Mouse (Mus musculus) forebrain, embryonic 11.5 days (tissue): ENCODE data around the gene Oprm1. TPM values are rescaled to one million over a fixed set of nuclear protein-coding genes. Genes with fewer than 3 reads are reported as not detected.

Source experiments
- ATAC-seq: fragments of 200-750 bp; cut with Nextera tagmentation; replicated peaks from 2 replicates; pipeline ENCODE4 v1.8.0; 2017; ENCODE audit warnings: moderate TSS enrichment; ENCODE audit not compliant: low FRiP score
- DNase-seq: peaks from one replicate; pipeline ENCODE4 v3.0.0-alpha.2; 2017; ENCODE audit warnings: low spot score
- H3K27ac ChIP-seq: fragments of 300-500 bp; sonication (generic); 2 replicates; pipeline ENCODE4 v1.5.1; 2014; ENCODE audit warnings: low read depth, low read length
- H3K27me3 ChIP-seq: fragments of 300-500 bp; sonication (generic); 2 replicates; pipeline ENCODE4 v1.6.1; 2014; ENCODE audit warnings: mild to moderate bottlenecking, low read length, mixed read lengths; ENCODE audit not compliant: control insufficient read depth, insufficient read depth
- H3K36me3 ChIP-seq: fragments of 300-500 bp; sonication (generic); 2 replicates; pipeline ENCODE4 v1.6.1; 2014; ENCODE audit warnings: mild to moderate bottlenecking, low read length, moderate library complexity, mixed read lengths; ENCODE audit not compliant: control insufficient read depth, insufficient read depth
- H3K4me1 ChIP-seq: fragments of 300-500 bp; sonication (generic); replicated peaks from 2 replicates; pipeline ENCODE4 v1.6.1; 2014; ENCODE audit warnings: low read length, mixed read lengths; ENCODE audit not compliant: control insufficient read depth, insufficient read depth
- H3K4me2 ChIP-seq: fragments of 300-500 bp; sonication (generic); 2 replicates; pipeline ENCODE4 v1.6.1; 2014; ENCODE audit warnings: low read depth, mild to moderate bottlenecking, low read length, moderate library complexity, mixed read lengths; ENCODE audit not compliant: severe bottlenecking
- H3K4me3 ChIP-seq: fragments of 300-500 bp; sonication (generic); 2 replicates; pipeline ENCODE4 v1.5.1; 2014; ENCODE audit warnings: low read depth, low read length
- H3K9ac ChIP-seq: fragments of 300-500 bp; sonication (generic); 2 replicates; pipeline ENCODE4 v1.6.1; 2014; ENCODE audit warnings: low read length
- H3K9me3 ChIP-seq: fragments of 300-500 bp; sonication (generic); 2 replicates; pipeline ENCODE4 v1.6.1; 2016; ENCODE audit warnings: low read length, mixed read lengths; ENCODE audit not compliant: control insufficient read depth
- WGBS: fragments of 180-500 bp; shearing (Covaris S2); extraction: QIAGEN DNeasy Blood & Tissue Kit; methylation state at CpG from one replicate; pipeline ENCODE4 v1.1.7; 2014; 5-methylcytosine and 5-hydroxymethylcytosine counted together
- polyA plus RNA-seq: library from polyadenylated mRNA; unstranded; fragments of >200 nt; fragmentation: Nextera tagmentation; extraction: Ambion mirVana; gene quantifications from 2 replicates; pipeline ENCODE4 v1.2.1, GENCODE M21; 2014

Oprm1 gene
- polyA plus RNA-seq, 1 experiment from 2014 or later: not detected

DNA sequence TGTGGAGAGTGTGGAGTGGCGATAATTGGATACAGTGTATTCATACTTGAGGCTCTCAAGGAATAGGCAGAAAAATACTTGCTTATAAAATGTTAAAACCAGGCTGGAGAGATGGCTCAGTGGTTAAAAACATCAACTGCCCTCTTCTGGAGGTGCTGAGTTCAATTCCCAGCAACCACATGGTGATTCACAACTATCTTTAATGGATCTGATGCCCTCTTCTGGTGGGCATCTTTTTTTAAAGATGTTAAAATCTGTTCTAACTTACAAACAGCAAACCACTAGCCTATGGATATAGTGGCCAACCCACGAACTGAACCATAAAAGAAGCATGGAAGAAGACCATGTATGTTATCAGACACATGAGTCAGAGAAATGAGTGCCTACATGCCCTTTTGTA, 310.8 kb downstream of the Oprm1 start:
- H3K4me3 ChIP-seq: no peak overlapping the region
- ATAC-seq (no peak), DNase-seq (no peak)
- H3K9ac ChIP-seq: no peak overlapping the region
- H3K27ac ChIP-seq: no peak overlapping the region
- 89% methylated on average over 2 of the region's 2 CpGs for WGBS
- H3K36me3 ChIP-seq: no peaks in the 10 kb centered on the region
- 0 out of 2 replicates have a peak, but pooled peaks cover 2% of the 10 kb centered on the region for H3K4me1 ChIP-seq
- H3K9me3 ChIP-seq: no peaks in the 10 kb centered on the region
- H3K27me3 ChIP-seq: no peaks in the 10 kb centered on the region
- H3K4me2 ChIP-seq: no peak overlapping the region

GRCm38 (mm10) chr10:7070100-7070835, 312.0 kb downstream of the Oprm1 start:
- no peak overlapping the region for H3K4me3 ChIP-seq
- H3K9me3 ChIP-seq: no peaks in the 10 kb centered on the region
- 53% methylated on average over 8 of the region's 8 CpGs for WGBS
- no peak overlapping the region for H3K27ac ChIP-seq
- 0 out of 2 replicates have a peak, but pooled peaks cover 2% of the 10 kb centered on the region for H3K4me1 ChIP-seq
- ATAC-seq: peak; percentile 82
- no peak overlapping the region for H3K9ac ChIP-seq
- H3K4me2 ChIP-seq: no peak overlapping the region
- H3K27me3 ChIP-seq: no peaks in the 10 kb centered on the region
- no peak for DNase-seq
- H3K36me3 ChIP-seq: no peaks in the 10 kb centered on the region

DNA sequence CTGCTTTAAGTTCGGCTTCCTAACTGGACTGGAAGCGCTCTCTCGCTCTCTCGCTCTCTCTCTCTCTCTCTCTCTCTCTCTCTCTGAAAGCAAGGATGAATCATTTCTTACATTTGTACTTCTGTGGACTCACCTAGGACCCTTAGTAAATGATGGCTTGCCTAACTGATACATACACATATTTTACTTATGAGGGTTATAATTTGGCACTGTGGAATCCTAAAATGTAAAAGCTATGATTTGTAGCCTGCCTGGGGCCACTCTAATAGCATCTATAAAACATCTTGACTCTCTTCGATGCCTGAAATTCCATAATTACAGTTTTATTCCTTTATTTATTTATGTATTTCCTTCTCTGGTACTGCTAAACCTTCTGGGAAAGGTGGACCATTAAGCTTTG, 312.6 kb downstream of the Oprm1 start:
- H3K36me3 ChIP-seq: no peaks in the 10 kb centered on the region
- WGBS: 88% methylated on average over 5 of the region's 5 CpGs
- H3K4me1 ChIP-seq: 0 out of 2 replicates have a peak, but pooled peaks cover 2% of the 10 kb centered on the region
- H3K4me3 ChIP-seq: no peak overlapping the region
- no peak overlapping the region for H3K9ac ChIP-seq
- no peaks in the 10 kb centered on the region for H3K9me3 ChIP-seq
- H3K4me2 ChIP-seq: no peak overlapping the region
- DNase-seq (no peak), ATAC-seq (no peak)
- H3K27ac ChIP-seq: no peak overlapping the region
- no peaks in the 10 kb centered on the region for H3K27me3 ChIP-seq

DNA sequence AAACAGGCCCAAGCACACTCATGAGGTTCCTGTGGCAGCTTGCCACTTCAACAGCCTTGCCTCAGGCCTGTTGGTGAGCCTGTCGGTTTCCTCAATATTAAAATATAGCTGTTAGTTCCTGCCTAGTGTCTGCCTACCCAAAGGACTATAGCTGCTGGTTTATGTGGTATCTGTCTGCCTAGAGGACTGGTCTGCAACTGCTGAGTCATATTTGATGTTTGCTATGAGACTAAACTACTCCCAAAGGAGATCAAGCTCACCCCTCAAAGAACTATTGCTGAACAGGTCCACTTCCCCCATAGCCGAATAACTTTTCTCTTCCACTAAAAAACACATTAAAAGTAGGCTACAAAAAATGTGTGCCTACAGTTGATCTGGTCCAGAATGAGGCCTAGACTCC, 315.9 kb downstream of the Oprm1 start:
- ATAC-seq: no peak
- 89% methylated on average over 2 of the region's 2 CpGs for WGBS
- H3K9me3 ChIP-seq: no peaks in the 10 kb centered on the region
- no peak overlapping the region for H3K27ac ChIP-seq
- no peaks in the 10 kb centered on the region for H3K27me3 ChIP-seq
- DNase-seq: no peak
- no peak overlapping the region for H3K9ac ChIP-seq
- no peak overlapping the region for H3K4me2 ChIP-seq
- no peak overlapping the region for H3K4me3 ChIP-seq
- no peaks in the 10 kb centered on the region for H3K36me3 ChIP-seq
- H3K4me1 ChIP-seq: 0 out of 2 replicates have a peak, but pooled peaks cover 2% of the 10 kb centered on the region

DNA sequence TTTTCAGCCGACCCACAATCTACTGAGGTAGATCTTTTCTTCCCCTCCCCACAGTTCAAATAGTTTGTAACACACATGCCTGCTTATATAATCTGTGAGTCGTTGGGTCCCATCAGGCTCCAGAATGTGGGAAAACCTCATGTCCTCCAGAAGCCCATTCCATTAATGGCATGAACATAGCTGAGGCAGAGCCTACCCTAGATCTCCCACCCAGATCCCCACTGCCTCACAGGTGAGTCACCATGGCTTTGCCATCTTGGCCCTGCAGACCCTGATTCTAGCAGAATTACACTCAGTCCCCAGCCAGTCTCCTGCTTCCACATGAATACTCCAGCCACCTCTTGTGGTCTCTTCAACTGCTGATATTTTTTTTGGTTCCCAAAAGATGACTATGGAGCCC, 317.4 kb downstream of the Oprm1 start:
- Histone ChIP-seq H3K4me2 (no peak overlapping the region), H3K4me3 (no peak overlapping the region), H3K9ac (no peak overlapping the region), H3K27ac (no peak overlapping the region), H3K27me3 (no peaks in the 10 kb centered on the region), H3K9me3 (no peaks in the 10 kb centered on the region), H3K4me1 (no peaks in the 10 kb centered on the region), H3K36me3 (no peaks in the 10 kb centered on the region)
- DNase-seq (no peak), ATAC-seq (no peak)
- WGBS: 84% methylated on average over 2 of the region's 2 CpGs

- H3K4me1 ChIP-seq: no peaks in the 10 kb centered on the region
- H3K36me3 ChIP-seq: no peaks in the 10 kb centered on the region
- ATAC-seq: peak; percentile 85
- H3K4me2 ChIP-seq: no peak overlapping the region
- H3K27me3 ChIP-seq: no peaks in the 10 kb centered on the region
- peak; percentile 77 for DNase-seq
- no peak overlapping the region for H3K4me3 ChIP-seq
- no peak overlapping the region for H3K9ac ChIP-seq
- no peaks in the 10 kb centered on the region for H3K9me3 ChIP-seq
- no peak overlapping the region for H3K27ac ChIP-seq
- WGBS: 16% methylated on average over 8 of the region's 8 CpGs
Measured at GRCm38 (mm10) chr10:7076201-7076600, 317.9 kb downstream of the Oprm1 start.

GRCm38 (mm10) chr10:7076662-7077211, 318.4 kb downstream of the Oprm1 start:
- 51% methylated on average over 7 of the region's 8 CpGs for WGBS
- H3K36me3 ChIP-seq: no peaks in the 10 kb centered on the region
- no peaks in the 10 kb centered on the region for H3K9me3 ChIP-seq
- ATAC-seq (peak; percentile 29; the same call in 1 of the 2 replicates), DNase-seq (no peak)
- no peak overlapping the region for H3K4me2 ChIP-seq
- H3K27me3 ChIP-seq: no peaks in the 10 kb centered on the region
- H3K9ac ChIP-seq: no peak overlapping the region
- H3K4me1 ChIP-seq: no peaks in the 10 kb centered on the region
- H3K27ac ChIP-seq: no peak overlapping the region
- no peak overlapping the region for H3K4me3 ChIP-seq

GRCm38 (mm10) chr10:7077389-7077808, 319.1 kb downstream of the Oprm1 start:
- Histone ChIP-seq H3K9me3 (no peaks in the 10 kb centered on the region), H3K4me3 (no peak overlapping the region), H3K9ac (no peak overlapping the region), H3K27me3 (no peaks in the 10 kb centered on the region), H3K4me1 (no peaks in the 10 kb centered on the region), H3K4me2 (no peak overlapping the region), H3K27ac (no peak overlapping the region), H3K36me3 (no peaks in the 10 kb centered on the region)
- ATAC-seq (no peak), DNase-seq (no peak)
- WGBS: 88% methylated on average over 7 of the region's 7 CpGs

GRCm38 (mm10) chr10:7077971-7078370, 319.7 kb downstream of the Oprm1 start:
- no peak for DNase-seq
- no peak overlapping the region for H3K27ac ChIP-seq
- no peaks in the 10 kb centered on the region for H3K27me3 ChIP-seq
- no peak for ATAC-seq
- H3K9ac ChIP-seq: no peak overlapping the region
- no peaks in the 10 kb centered on the region for H3K36me3 ChIP-seq
- WGBS: 93% methylated on average over 1 of the region's 1 CpGs
- no peaks in the 10 kb centered on the region for H3K4me1 ChIP-seq
- no peaks in the 10 kb centered on the region for H3K9me3 ChIP-seq
- H3K4me2 ChIP-seq: no peak overlapping the region
- H3K4me3 ChIP-seq: no peak overlapping the region
